Mouse (Mus musculus) liver, embryonic 14.5 days (tissue): ENCODE data around the gene Robo1. TPM values are rescaled to one million over a fixed set of nuclear protein-coding genes. Genes with fewer than 3 reads are reported as not detected.

ENCODE experiments used
- ATAC-seq: fragments of 200-750 bp; cut with Nextera tagmentation; 2 replicates; pipeline ENCODE4 v1.8.0; 2017; ENCODE audit warnings: moderate number of reproducible peaks, mild to moderate bottlenecking, moderate library complexity; ENCODE audit not compliant: insufficient read depth
- DNase-seq, 3 experiments: peaks; one replicate each; pipeline ENCODE4 v3.0.0-alpha.2; 2012 to 2013; ENCODE audit warnings: low read depth in 3 of 3, low spot score in 3 of 3
- H3K27ac ChIP-seq: fragments of 300-500 bp; sonication (generic); 2 replicates; pipeline ENCODE4 v1.5.1; 2014; ENCODE audit warnings: moderate library complexity, mild to moderate bottlenecking, control low read depth, inconsistent platforms
- H3K27me3 ChIP-seq: fragments of 300-500 bp; sonication (generic); 2 replicates; pipeline ENCODE4 v1.6.1; 2014; ENCODE audit warnings: mild to moderate bottlenecking, low read length, moderate library complexity; ENCODE audit not compliant: control insufficient read depth, insufficient read depth
- H3K36me3 ChIP-seq: fragments of 300-500 bp; sonication (generic); replicated peaks from 2 replicates; pipeline ENCODE4 v1.6.1; 2014; ENCODE audit warnings: low read depth; ENCODE audit not compliant: control insufficient read depth, insufficient read depth
- H3K4me1 ChIP-seq, 2 experiments: fragments of 200-500 bp in 1 of 2; fragments of 300-500 bp in 1 of 2; sonication (generic) in 1 of 2; replicated peaks; 2 replicates each; pipeline ENCODE4 v1.6.1; 2012 to 2014; ENCODE audit warnings: antibody characterized with exemption in 1 of 2, inconsistent platforms in 1 of 2, low read length in 1 of 2; ENCODE audit not compliant: control insufficient read depth in 2 of 2, insufficient read depth in 2 of 2
- H3K4me2 ChIP-seq: fragments of 300-500 bp; sonication (generic); 2 replicates; pipeline ENCODE4 v1.6.1; 2014; ENCODE audit warnings: low read depth, mild to moderate bottlenecking, control low read depth, moderate library complexity
- H3K4me3 ChIP-seq, 2 experiments: fragments of 200-500 bp in 1 of 2; fragments of 300-500 bp in 1 of 2; sonication (generic) in 1 of 2; 2 replicates each; pipeline ENCODE4 v1.5.1; 2012 to 2014; ENCODE audit warnings: low read depth in 2 of 2, low read length in 2 of 2, mild to moderate bottlenecking in 2 of 2, control low read depth in 1 of 2, inconsistent platforms in 1 of 2, moderate library complexity in 1 of 2; ENCODE audit not compliant: insufficient read depth in 1 of 2
- H3K9ac ChIP-seq: fragments of 300-500 bp; sonication (generic); replicated peaks from 2 replicates; pipeline ENCODE4 v1.6.1; 2014; ENCODE audit warnings: mild to moderate bottlenecking, control low read depth, moderate library complexity
- H3K9me3 ChIP-seq: fragments of 300-500 bp; sonication (generic); 2 replicates; pipeline ENCODE4 v1.6.1; 2016; ENCODE audit warnings: low read length, mixed read lengths; ENCODE audit not compliant: control insufficient read depth
- CTCF ChIP-seq: IDR thresholded peaks from 2 replicates; pipeline ENCODE4 v1.5.1; 2016; ENCODE audit warnings: antibody characterized with exemption, low read depth, control low read depth
- EP300 ChIP-seq: IDR thresholded peaks from 2 replicates; pipeline ENCODE4 v1.6.1; 2016; ENCODE audit warnings: antibody characterized with exemption, low read depth
- WGBS: fragments of 180-500 bp; shearing (Covaris S2); extraction: QIAGEN DNeasy Blood & Tissue Kit; methylation state at CpG from one replicate; pipeline ENCODE4 v1.1.7; 2014; ENCODE audit not compliant: insufficient replicate concordance; 5-methylcytosine and 5-hydroxymethylcytosine counted together
- polyA plus RNA-seq, 2 experiments: library from polyadenylated mRNA; depleted of rRNA in 1 of 2; stranded (reverse) in 1 of 2; unstranded in 1 of 2; fragments of >200 nt; fragmentation: Nextera tagmentation in 1 of 2; extraction: Ambion mirVana in 1 of 2; gene quantifications; 2 replicates each; pipeline versions ENCODE4 v1.2.1 to v1.2.3; 2012 to 2014

Gene Robo1
- polyA plus RNA-seq, 2 experiments = 3.1 to 3.4 TPM

DNA sequence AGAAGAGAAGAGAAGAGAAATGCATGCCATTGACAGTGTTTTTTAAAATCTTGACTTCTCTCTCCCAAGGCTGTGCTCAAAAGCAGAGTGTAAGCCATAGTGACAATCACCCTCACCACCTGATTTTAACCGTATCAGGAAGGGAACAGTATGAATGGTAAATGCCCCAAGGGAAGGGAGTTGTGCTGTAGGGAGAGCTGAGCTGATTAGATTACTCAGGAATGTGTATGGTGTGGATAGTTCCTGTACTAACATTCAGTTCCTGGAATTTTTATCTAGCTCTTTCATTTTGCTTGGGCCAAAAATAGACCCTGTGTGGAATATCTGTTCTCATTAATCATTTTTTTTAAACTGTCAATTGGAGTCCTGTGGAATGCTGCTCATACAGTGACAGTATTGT lies 101.7 kb downstream of the Robo1 start:
- Histone ChIP-seq H3K36me3 (no peaks in the 10 kb centered on the region), H3K4me3 (no peak overlapping the region), H3K27me3 (no peaks in the 10 kb centered on the region), H3K9me3 (no peaks in the 10 kb centered on the region), H3K4me2 (no peak overlapping the region), H3K9ac (no peak overlapping the region), H3K4me1 (no peaks in the 10 kb centered on the region), H3K27ac (no peak overlapping the region)
- WGBS = 18% methylated on average over 1 of the region's 1 CpGs
- DNase-seq (no peak), ATAC-seq (no peak)
- TF ChIP-seq CTCF (no peak), EP300 (no peak)

GRCm38 (mm10) chr16:72411669-72412270 lies 103.7 kb downstream of the Robo1 start:
- no peak for ATAC-seq
- Histone ChIP-seq H3K4me3 (no peak overlapping the region), H3K9me3 (no peaks in the 10 kb centered on the region), H3K27me3 (no peaks in the 10 kb centered on the region), H3K4me2 (no peak overlapping the region), H3K27ac (no peak overlapping the region), H3K4me1 (no peaks in the 10 kb centered on the region), H3K9ac (no peak overlapping the region), H3K36me3 (no peaks in the 10 kb centered on the region)
- TF ChIP-seq EP300 (no peak), CTCF (no peak)
- WGBS = 45% methylated on average over 5 of the region's 5 CpGs
- DNase-seq = no peak

DNA sequence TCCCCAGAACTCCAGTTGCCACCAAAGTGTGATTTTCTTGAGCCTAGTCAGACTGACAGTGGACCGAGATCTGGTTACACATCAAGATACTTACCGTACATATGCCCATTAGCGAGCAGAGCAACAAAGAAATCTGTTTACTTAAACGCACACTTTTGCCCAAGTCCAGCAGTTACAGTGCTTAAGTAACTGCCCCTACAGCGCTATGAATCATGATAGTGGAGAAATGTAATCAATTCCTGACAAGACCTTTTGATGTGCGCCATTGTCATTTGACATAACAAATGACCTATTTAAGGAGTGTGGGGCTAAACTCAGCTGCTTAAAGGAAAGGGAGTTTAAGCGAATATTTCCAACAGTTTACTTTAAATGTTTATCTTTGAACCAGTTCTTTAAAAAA lies 104.8 kb downstream of the Robo1 start:
- Histone ChIP-seq H3K4me2 (no peak overlapping the region), H3K4me1 (no peaks in the 10 kb centered on the region), H3K27me3 (no peaks in the 10 kb centered on the region), H3K36me3 (no peaks in the 10 kb centered on the region), H3K9ac (no peak overlapping the region), H3K27ac (no peak overlapping the region), H3K4me3 (no peak overlapping the region), H3K9me3 (no peaks in the 10 kb centered on the region)
- 60% methylated on average over 7 of the region's 7 CpGs for WGBS
- DNase-seq (no peak), ATAC-seq (no peak)
- TF ChIP-seq CTCF (no peak), EP300 (no peak)

DNA sequence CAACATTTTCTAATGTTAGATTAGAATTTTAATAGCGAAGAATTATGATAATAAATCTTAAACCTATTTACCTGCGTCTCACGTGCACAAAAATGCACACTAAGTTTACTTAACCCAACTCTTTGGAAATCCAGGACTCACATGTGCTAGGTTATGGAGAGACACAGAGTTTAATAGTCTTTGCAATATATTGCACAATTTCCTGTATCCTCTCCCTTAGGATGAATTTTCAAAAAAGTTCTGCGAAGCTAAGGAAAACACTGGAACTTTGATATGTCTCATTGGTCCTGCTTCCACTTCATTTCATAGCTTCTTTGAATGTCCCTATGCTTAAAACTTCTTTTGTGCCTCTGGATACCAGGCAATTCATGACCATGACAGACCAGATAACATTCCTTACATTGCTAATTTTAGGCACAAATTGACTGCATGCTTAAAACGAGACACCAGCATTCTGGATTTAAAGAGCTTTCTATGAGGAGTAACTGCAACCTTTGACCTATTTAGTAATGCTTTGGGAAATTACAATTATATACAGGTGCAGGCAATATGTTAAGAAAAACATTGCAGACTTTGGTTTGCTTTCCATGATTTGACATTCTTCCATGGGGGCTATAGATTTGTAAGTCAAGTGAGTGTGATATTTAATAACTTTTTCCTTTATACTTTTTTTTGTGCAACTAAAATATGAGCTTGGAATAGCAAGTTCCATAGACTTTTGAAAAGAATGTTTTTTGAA lies 111.4 kb downstream of the Robo1 start:
- ATAC-seq (no peak), DNase-seq (no peak)
- 57% methylated on average over 5 of the region's 5 CpGs for WGBS
- H3K4me3 ChIP-seq = no peak overlapping the region
- no peak overlapping the region for H3K4me2 ChIP-seq
- no peaks in the 10 kb centered on the region for H3K4me1 ChIP-seq
- H3K27ac ChIP-seq = no peak overlapping the region
- no peaks in the 10 kb centered on the region for H3K27me3 ChIP-seq
- TF ChIP-seq EP300 = no peak
- no peak for TF ChIP-seq CTCF
- H3K36me3 ChIP-seq = no peaks in the 10 kb centered on the region
- H3K9ac ChIP-seq = no peak overlapping the region
- no peaks in the 10 kb centered on the region for H3K9me3 ChIP-seq

DNA sequence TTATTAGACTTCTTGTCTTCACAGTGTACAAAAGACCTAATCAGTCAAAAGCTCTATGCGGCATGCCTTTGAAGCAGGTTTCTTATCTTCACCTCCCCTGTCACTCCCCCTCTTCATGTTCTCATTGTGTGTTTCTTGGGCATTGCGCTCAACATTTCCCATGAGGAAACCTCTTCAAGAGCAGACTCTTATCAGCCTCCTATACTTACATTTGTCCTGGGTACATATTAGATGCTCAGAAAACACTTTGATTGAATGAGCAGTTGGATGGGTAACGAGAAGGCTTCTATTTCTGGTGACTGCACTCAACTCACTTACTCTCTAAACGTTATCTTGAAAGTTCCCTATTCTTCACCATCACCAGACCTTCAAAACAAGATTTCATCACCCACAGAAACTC lies 114.3 kb downstream of the Robo1 start:
- no peak for TF ChIP-seq CTCF
- no peak for ATAC-seq
- Histone ChIP-seq H3K4me1 (no peaks in the 10 kb centered on the region), H3K9me3 (no peaks in the 10 kb centered on the region), H3K4me3 (no peak overlapping the region), H3K36me3 (no peaks in the 10 kb centered on the region), H3K27me3 (no peaks in the 10 kb centered on the region), H3K27ac (no peak overlapping the region), H3K9ac (no peak overlapping the region), H3K4me2 (no peak overlapping the region)
- WGBS = 45% methylated on average over 4 of the region's 4 CpGs
- DNase-seq = no peak
